Mouse (Mus musculus) midbrain, embryonic 10.5 days (tissue): Measurements from ENCODE around the gene Cbx7. TPM values are rescaled to one million over a fixed set of nuclear protein-coding genes. Genes with fewer than 3 reads are reported as not detected.

ENCODE experiments used
- DNase-seq: peaks from one replicate; pipeline ENCODE4 v3.0.0-alpha.2; 2017; ENCODE audit warnings: low spot score
- H3K27ac ChIP-seq: fragments of 300-500 bp; sonication (generic); replicated peaks from 2 replicates; pipeline ENCODE4 v1.5.1; 2016; ENCODE audit warnings: mild to moderate bottlenecking
- H3K27me3 ChIP-seq: fragments of 300-500 bp; sonication (generic); 2 replicates; pipeline ENCODE4 v1.6.1; 2016; ENCODE audit warnings: low read depth, mild to moderate bottlenecking; ENCODE audit not compliant: poor library complexity, severe bottlenecking
- H3K36me3 ChIP-seq: fragments of 300-500 bp; sonication (generic); 2 replicates; pipeline ENCODE4 v1.6.1; 2016; ENCODE audit warnings: mild to moderate bottlenecking, moderate library complexity
- H3K4me1 ChIP-seq: fragments of 300-500 bp; sonication (generic); 2 replicates; pipeline ENCODE4 v1.6.1; 2016
- H3K4me3 ChIP-seq: fragments of 300-500 bp; sonication (generic); 2 replicates; pipeline ENCODE4 v1.5.1; 2016; ENCODE audit warnings: mild to moderate bottlenecking, moderate library complexity
- H3K9me3 ChIP-seq: fragments of 300-500 bp; sonication (generic); replicated peaks from 2 replicates; pipeline ENCODE4 v1.6.1; 2016; ENCODE audit warnings: mild to moderate bottlenecking
- WGBS: fragments of 180-500 bp; shearing (Covaris S2); methylation state at CpG from one replicate; pipeline ENCODE4 v1.1.7; 2016; 5-methylcytosine and 5-hydroxymethylcytosine counted together
- polyA plus RNA-seq: library from polyadenylated mRNA; unstranded; fragments of >200 nt; fragmentation: Nextera tagmentation; extraction: Ambion mirVana; gene quantifications from 2 replicates; pipeline ENCODE4 v1.2.1, GENCODE M21; 2016

Gene Cbx7
- polyA plus RNA-seq, 1 experiment from 2014 or later: 2.9 TPM

DNA sequence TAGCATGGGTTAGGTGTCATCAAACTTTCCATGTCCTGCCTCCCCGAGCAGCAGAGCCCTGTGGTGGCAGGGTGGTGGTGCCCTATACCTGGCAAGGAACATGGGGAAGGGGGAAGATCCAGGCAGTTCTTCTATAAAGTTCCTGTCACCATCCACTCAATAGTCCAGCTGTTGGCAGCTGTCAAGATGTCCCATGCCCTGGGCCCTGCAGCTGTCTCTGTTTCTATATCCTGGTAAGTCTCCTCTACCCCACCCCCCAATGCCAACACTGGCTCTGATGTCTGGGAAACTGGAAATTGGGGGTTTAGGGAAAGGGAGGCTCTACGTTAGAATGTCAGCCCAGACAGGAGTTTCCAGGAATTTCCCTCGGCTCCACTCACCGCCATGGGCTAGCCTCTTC is 23.6 kb upstream of the Cbx7 start:
- Histone ChIP-seq H3K4me3 (no peak overlapping the region), H3K27me3 (no peaks in the 10 kb centered on the region), H3K4me1 (peaks cover 3% of the 10 kb centered on the region; the same call in 1 of the 2 replicates), H3K27ac (no peak overlapping the region), H3K9me3 (no peaks in the 10 kb centered on the region), H3K36me3 (no peaks in the 10 kb centered on the region)
- WGBS: 93% methylated on average over 4 of the region's 4 CpGs
- no peak for DNase-seq

DNA sequence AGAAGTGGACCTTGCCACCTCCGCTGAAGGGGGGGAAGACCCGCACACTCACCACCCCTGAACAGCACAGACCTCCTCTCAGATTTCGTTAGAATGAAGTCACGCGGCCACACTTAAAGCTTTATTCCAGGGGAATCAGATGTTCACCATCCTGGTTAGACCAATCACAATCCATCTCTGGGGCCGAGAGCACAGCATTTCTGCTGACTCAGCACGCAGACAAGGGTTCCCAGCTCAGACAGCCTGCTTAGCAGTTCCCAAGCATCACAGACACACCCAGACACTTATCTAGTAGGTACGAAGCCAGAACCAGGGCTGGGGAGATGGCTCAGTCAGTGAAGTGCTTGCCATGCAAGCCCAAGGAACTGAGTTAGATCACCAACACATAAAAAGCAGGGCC is 15.3 kb upstream of the Cbx7 start:
- H3K4me3 ChIP-seq: no peak overlapping the region
- WGBS: 88% methylated on average over 8 of the region's 8 CpGs
- H3K4me1 ChIP-seq: peaks cover 13% of the 10 kb centered on the region
- DNase-seq: no peak
- no peaks in the 10 kb centered on the region for H3K36me3 ChIP-seq
- no peaks in the 10 kb centered on the region for H3K9me3 ChIP-seq
- no peak overlapping the region; the same call in 1 of the 2 replicates for H3K27ac ChIP-seq
- no peaks in the 10 kb centered on the region for H3K27me3 ChIP-seq

DNA sequence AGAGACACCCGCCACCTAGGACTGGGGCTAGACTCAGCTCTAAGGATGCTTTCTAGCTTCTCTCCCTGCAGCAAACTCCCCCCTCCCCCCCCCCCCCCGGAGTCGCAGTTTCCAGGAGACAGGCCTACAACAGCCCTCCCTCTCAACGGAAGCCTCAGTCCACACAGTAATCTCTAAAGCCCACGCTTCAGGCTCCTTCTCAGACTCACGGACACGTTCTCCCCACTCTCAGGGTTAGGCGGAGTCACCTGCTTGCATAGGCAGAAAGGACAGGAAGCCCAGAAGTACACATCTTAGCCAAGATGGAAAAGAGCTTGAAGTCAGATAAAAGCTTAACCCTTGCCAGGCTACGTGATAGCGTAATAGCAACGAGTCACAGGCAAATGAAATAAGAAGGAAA is 14.6 kb upstream of the Cbx7 start:
- no peaks in the 10 kb centered on the region for H3K27me3 ChIP-seq
- no peaks in the 10 kb centered on the region for H3K36me3 ChIP-seq
- H3K4me3 ChIP-seq: no peak overlapping the region
- WGBS: 67% methylated on average over 11 of the region's 11 CpGs
- no peaks in the 10 kb centered on the region for H3K9me3 ChIP-seq
- peaks cover 13% of the 10 kb centered on the region for H3K4me1 ChIP-seq
- no peak overlapping the region for H3K27ac ChIP-seq
- no peak for DNase-seq

DNA sequence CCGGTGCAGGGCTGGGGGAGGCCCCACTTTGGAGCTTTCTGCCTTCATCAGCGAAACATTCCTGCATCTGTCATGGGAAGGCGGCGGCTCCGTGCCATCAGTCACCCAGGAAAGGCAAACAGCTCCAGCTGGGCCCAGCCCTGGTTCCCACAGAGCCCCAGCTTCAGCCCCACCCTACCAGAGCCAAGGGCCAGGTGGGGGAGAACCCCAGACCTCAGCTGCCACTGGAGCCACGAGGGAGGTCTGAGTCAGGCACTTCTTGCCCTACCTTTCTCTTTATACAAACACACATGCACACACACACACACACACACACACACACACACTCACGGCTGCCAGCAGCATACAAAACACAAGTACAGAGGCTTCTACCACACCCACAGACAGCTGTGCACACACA is 13.2 kb upstream of the Cbx7 start:
- no peak for DNase-seq
- peaks cover 13% of the 10 kb centered on the region for H3K4me1 ChIP-seq
- H3K4me3 ChIP-seq: no peak overlapping the region
- 61% methylated on average over 7 of the region's 7 CpGs for WGBS
- no peaks in the 10 kb centered on the region for H3K27me3 ChIP-seq
- no peaks in the 10 kb centered on the region for H3K9me3 ChIP-seq
- 0 out of 2 replicates have a peak overlapping the region, but pooled peaks have one; percentile 43 for H3K27ac ChIP-seq
- no peaks in the 10 kb centered on the region for H3K36me3 ChIP-seq

DNA sequence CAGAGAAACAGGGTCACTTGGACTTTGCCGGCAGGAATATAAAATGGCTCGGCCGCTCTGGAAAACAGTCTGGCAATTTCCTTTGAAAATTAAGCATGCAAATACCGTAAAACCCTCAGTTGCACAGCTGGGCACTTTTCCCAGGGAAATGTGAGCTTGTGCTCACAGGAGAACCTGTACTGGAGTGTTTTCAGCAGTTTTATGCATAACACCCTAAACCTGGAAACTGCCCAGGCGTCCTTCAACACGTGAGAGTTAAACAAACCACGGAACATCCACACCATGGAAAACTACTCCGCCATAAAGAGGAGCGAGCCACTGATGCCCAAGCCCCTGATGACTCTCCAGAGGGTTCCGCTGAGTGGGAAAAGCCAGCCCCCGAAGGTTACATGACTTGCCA is 9.8 kb upstream of the Cbx7 start:
- Histone ChIP-seq H3K9me3 (no peaks in the 10 kb centered on the region), H3K4me1 (peaks cover 11% of the 10 kb centered on the region), H3K36me3 (no peaks in the 10 kb centered on the region), H3K27me3 (no peaks in the 10 kb centered on the region), H3K27ac (no peak overlapping the region), H3K4me3 (no peak overlapping the region)
- 90% methylated on average over 11 of the region's 11 CpGs for WGBS
- no peak for DNase-seq

DNA sequence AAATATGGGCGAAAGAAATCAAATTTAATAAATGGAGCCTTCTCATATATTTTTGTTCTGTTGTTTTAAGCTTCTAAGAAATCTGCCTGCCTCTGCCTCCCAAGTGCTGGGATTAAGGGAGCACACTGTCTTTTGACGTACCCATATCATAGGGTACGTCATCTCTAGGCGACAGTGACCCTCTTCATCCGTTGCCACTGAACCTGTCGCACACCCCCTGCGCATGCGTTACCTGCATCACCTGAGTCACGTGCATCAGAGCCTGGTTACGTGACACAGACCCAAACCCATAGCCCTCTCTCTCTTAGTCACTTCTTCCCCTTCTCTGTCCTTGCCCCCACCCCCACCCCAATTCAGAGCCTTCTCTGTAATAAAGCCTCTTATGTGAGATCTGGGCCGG is 1.3 kb upstream of the Cbx7 start:
- Histone ChIP-seq H3K9me3 (no peaks in the 10 kb centered on the region), H3K4me1 (no peaks in the 10 kb centered on the region), H3K4me3 (no peak overlapping the region), H3K36me3 (no peaks in the 10 kb centered on the region), H3K27ac (no peak overlapping the region), H3K27me3 (no peaks in the 10 kb centered on the region)
- WGBS: 98% methylated on average over 11 of the region's 11 CpGs
- no peak for DNase-seq

DNA sequence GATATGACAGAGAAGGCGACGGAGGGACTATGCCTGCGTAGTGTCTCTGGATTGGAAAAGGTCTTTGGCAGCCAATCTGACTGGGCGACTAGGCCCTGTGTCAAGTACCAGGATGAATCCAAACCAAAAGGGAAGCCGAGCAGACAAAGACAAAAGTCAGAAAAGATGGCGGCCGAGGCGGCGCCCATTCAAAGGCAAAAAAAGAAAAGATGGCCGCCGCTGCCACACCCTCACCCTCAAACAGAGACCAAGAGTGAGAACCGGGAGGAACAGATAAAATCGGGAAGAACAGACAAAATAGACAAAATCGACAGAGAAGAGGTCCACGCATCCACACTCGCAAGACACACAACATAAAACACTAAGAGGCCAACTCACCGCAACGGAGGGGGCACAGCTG is 428 bp downstream of the Cbx7 start:
- H3K4me1 ChIP-seq: no peaks in the 10 kb centered on the region
- H3K27me3 ChIP-seq: no peaks in the 10 kb centered on the region
- no peak overlapping the region for H3K27ac ChIP-seq
- no peaks in the 10 kb centered on the region for H3K36me3 ChIP-seq
- no peaks in the 10 kb centered on the region for H3K9me3 ChIP-seq
- H3K4me3 ChIP-seq: no peak overlapping the region
- DNase-seq: no peak
- 94% methylated on average over 18 of the region's 18 CpGs for WGBS

DNA sequence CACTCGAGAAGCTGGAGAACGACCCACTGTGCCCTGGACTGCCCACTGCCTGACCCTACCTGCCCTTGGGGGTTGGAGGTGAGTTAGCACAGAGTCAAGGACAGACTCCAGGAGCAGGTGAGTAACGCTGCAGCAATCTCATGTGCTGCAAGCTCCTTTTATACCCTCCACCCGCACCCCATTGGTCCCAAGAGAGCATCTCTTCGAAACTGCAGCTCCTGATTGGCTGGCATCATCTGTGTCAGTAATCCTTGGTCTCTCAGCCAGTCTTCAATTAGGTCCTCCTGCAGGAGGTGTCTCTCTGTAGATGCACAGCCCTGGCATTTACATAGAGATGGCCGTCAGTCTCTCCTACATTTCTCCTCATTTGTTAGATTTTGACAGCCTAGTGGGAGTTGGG is 3.6 kb downstream of the Cbx7 start:
- H3K4me3 ChIP-seq: no peak overlapping the region
- no peaks in the 10 kb centered on the region for H3K36me3 ChIP-seq
- H3K27ac ChIP-seq: no peak overlapping the region
- no peaks in the 10 kb centered on the region for H3K9me3 ChIP-seq
- H3K27me3 ChIP-seq: no peaks in the 10 kb centered on the region
- WGBS: 95% methylated on average over 6 of the region's 6 CpGs
- peaks cover 5% of the 10 kb centered on the region for H3K4me1 ChIP-seq
- no peak for DNase-seq

DNA sequence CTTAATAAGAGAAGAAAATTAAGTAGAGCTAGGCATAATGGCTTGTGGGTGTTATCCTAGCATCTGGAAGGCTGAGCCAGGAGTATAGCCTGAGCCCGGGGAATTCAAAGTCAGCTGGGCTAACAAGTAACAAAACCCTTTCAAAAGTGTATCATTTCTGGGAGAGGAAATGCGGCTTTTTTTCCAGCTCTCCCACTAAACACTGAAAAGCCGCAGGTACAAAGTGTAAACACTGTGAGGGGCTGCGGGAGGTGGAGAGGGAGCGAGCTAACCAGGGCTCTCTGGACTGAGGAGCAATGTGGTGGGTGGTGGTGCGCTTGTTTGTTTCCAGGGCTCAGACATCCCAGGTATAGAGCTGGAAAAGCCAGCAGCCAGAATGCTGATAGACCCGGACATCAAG is 6.5 kb downstream of the Cbx7 start:
- Histone ChIP-seq H3K4me3 (no peak overlapping the region), H3K27ac (no peak overlapping the region), H3K4me1 (peaks cover 20% of the 10 kb centered on the region), H3K27me3 (no peaks in the 10 kb centered on the region), H3K9me3 (no peaks in the 10 kb centered on the region), H3K36me3 (no peaks in the 10 kb centered on the region)
- WGBS: 91% methylated on average over 7 of the region's 7 CpGs
- no peak for DNase-seq

DNA sequence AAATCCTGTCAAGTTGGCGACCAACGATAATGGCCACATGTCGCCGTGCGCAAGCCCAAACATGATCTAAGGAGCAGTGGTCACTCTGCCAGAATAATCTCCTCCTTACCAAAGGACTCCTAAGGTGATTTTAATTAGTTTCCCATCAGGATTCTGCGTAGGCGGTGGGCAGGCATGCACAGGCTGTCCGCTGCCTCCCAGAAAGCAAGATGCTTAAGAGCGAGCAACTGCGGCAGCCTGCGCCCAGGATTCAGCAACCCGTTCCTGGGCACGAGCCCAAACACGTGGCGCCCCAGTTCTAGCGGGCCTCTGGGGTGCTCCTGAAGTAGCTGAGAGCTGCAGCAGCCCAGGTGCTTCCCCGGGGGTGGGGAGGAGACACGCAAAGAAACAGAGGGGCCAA is 8.3 kb downstream of the Cbx7 start:
- no peaks in the 10 kb centered on the region for H3K27me3 ChIP-seq
- no peak for DNase-seq
- no peak overlapping the region for H3K27ac ChIP-seq
- 75% methylated on average over 18 of the region's 18 CpGs for WGBS
- no peaks in the 10 kb centered on the region for H3K36me3 ChIP-seq
- H3K4me1 ChIP-seq: peaks cover 25% of the 10 kb centered on the region
- no peaks in the 10 kb centered on the region for H3K9me3 ChIP-seq
- no peak overlapping the region for H3K4me3 ChIP-seq

DNA sequence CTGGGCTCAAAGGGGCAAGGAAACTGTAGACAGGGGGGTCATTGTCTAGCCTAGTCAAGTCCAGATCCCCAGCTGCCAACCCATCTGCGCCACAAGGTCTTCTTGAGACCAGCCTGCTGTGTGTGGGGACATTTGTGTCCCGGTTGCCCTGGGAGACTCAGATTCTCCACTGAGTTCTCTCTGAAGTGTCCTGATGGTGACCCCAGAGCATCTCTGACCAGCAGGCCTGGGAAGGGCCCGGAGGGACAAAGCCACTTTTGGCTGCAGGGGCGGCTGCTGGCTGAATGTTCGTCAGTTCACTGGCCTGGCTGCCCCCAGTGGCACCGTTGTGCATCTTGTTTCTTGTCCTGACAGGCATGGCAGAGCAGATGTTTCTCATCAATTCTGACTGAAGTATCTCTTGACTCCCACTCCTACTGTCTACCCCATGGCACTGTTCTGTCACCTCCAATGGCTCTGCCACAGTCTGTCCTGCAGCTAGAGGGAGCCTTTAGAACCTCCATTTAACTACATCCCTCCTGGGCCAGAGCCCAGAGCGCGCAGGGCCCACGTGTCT is 9.5 kb downstream of the Cbx7 start:
- 72% methylated on average over 9 of the region's 9 CpGs for WGBS
- Histone ChIP-seq H3K27me3 (no peaks in the 10 kb centered on the region), H3K36me3 (no peaks in the 10 kb centered on the region), H3K9me3 (no peaks in the 10 kb centered on the region), H3K27ac (peak overlapping the region; percentile 1; the same call in 1 of the 2 replicates), H3K4me1 (peaks cover 25% of the 10 kb centered on the region), H3K4me3 (no peak overlapping the region)
- DNase-seq: peak; percentile 28

DNA sequence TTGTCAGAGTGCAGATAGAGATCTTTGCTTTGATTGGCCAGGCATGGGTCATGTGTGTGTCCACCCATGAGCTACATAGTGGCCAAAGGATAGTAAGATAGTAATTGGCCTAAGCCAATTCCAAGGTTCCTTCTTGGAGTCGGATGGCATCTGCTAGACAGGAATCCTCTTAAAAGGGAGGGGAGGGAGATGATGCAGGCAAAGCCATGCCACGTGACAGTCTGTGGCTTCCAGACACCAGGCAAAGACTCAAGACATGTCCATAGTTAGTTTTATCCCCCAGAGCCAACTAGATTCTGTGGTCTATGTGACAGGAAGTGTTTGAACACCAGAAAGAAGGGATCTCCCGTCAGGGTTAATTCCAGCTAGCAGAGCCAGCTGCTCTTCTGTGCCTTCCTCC is 12.5 kb downstream of the Cbx7 start:
- WGBS: 65% methylated on average over 3 of the region's 3 CpGs
- Histone ChIP-seq H3K4me3 (no peak overlapping the region), H3K4me1 (peaks cover 25% of the 10 kb centered on the region), H3K27me3 (no peaks in the 10 kb centered on the region), H3K9me3 (no peaks in the 10 kb centered on the region), H3K36me3 (no peaks in the 10 kb centered on the region), H3K27ac (no peak overlapping the region; the same call in 1 of the 2 replicates)
- DNase-seq: no peak

DNA sequence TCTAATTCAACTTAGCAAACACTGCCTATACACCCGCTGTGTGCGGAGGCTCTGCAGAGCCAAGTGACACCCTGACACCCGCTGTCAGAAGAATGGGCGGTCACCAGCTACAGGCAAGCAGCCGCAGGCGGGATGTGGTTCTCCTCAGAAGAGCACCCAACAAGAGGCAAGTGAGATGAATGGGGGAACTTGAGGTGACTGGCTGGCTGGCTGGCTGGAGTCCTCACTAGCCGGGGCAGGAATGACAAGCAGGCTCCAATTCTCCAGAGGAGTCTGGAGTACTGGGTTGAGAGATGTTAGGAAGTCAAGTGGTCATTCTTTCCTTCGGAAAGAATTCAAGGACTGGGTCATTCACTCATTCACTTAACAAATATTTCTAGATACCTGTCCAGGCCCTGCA is 14.4 kb downstream of the Cbx7 start:
- H3K4me3 ChIP-seq: no peak overlapping the region
- H3K27ac ChIP-seq: no peak overlapping the region
- DNase-seq: no peak
- H3K36me3 ChIP-seq: no peaks in the 10 kb centered on the region
- H3K9me3 ChIP-seq: no peaks in the 10 kb centered on the region
- 87% methylated on average over 8 of the region's 8 CpGs for WGBS
- peaks cover 16% of the 10 kb centered on the region; the same call in 1 of the 2 replicates for H3K27me3 ChIP-seq
- H3K4me1 ChIP-seq: peaks cover 29% of the 10 kb centered on the region

DNA sequence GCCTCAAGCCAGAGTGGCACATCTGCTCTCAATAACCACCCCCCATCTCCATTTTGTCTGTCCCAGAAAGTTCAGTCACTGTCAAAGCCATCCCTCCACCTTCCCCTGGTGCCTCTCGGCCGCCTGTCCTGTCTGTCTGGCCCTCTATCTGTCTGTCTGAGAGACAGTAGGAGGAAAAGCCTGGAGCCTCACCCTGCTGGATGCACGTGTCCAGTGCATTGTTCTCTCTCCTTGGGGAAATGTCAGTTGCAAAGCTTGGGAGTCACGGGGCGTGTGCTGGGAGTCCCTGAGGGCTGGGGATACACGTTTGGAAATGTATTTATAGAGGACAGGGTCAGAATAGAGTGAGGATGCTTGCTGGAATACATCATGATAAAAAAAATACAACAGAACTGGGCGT is 17.4 kb downstream of the Cbx7 start:
- no peaks in the 10 kb centered on the region for H3K9me3 ChIP-seq
- 70% methylated on average over 7 of the region's 7 CpGs for WGBS
- no peak overlapping the region for H3K4me3 ChIP-seq
- DNase-seq: no peak
- H3K4me1 ChIP-seq: peaks cover 40% of the 10 kb centered on the region
- H3K36me3 ChIP-seq: no peaks in the 10 kb centered on the region
- peaks cover 22% of the 10 kb centered on the region; the same call in 1 of the 2 replicates for H3K27me3 ChIP-seq
- H3K27ac ChIP-seq: 0 out of 2 replicates have a peak overlapping the region, but pooled peaks have one; percentile 13
